Mouse (Mus musculus) stomach, embryonic 14.5 days (tissue): Measurements from ENCODE around the gene Uprt. TPM values are rescaled to one million over a fixed set of nuclear protein-coding genes. Genes with fewer than 3 reads are reported as not detected.

Experiments
- ATAC-seq: fragments of 200-750 bp; cut with Nextera tagmentation; 2 replicates; pipeline ENCODE4 v1.8.0; 2017; ENCODE audit warnings: low read depth, moderate TSS enrichment; ENCODE audit not compliant: insufficient number of reproducible peaks, insufficient read depth, low FRiP score
- H3K27ac ChIP-seq: fragments of 300-500 bp; sonication (generic); 2 replicates; pipeline ENCODE4 v1.5.1; 2014; ENCODE audit warnings: mild to moderate bottlenecking, low read length, moderate library complexity, mixed read lengths
- H3K27me3 ChIP-seq: fragments of 300-500 bp; sonication (generic); 2 replicates; pipeline ENCODE4 v1.6.1; 2014; ENCODE audit warnings: low read length, control low read depth, mixed read lengths; ENCODE audit not compliant: control insufficient read depth, insufficient read depth
- H3K36me3 ChIP-seq: fragments of 300-500 bp; sonication (generic); 2 replicates; pipeline ENCODE4 v1.6.1; 2014; ENCODE audit warnings: mild to moderate bottlenecking, control low read depth, low read length, moderate library complexity, mixed read lengths; ENCODE audit not compliant: control insufficient read depth, insufficient read depth
- H3K4me1 ChIP-seq: fragments of 300-500 bp; sonication (generic); 2 replicates; pipeline ENCODE4 v1.6.1; 2014; ENCODE audit warnings: low read length, control low read depth, mixed read lengths; ENCODE audit not compliant: control insufficient read depth, insufficient read depth
- H3K4me2 ChIP-seq: fragments of 300-500 bp; sonication (generic); replicated peaks from 2 replicates; pipeline ENCODE4 v1.6.1; 2014; ENCODE audit warnings: low read depth, low read length, control low read depth
- H3K4me3 ChIP-seq: fragments of 300-500 bp; sonication (generic); 2 replicates; pipeline ENCODE4 v1.5.1; 2014; ENCODE audit warnings: low read depth, low read length, control low read depth
- H3K9ac ChIP-seq: fragments of 300-500 bp; sonication (generic); replicated peaks from 2 replicates; pipeline ENCODE4 v1.6.1; 2014; ENCODE audit warnings: low read depth, mild to moderate bottlenecking, control low read depth, low read length, moderate library complexity, mixed read lengths
- H3K9me3 ChIP-seq: fragments of 300-500 bp; sonication (generic); 2 replicates; pipeline ENCODE4 v1.6.1; 2016; ENCODE audit warnings: low read depth, low read length, control low read depth; ENCODE audit not compliant: control insufficient read depth
- WGBS: fragments of 180-500 bp; shearing (Covaris S2); extraction: QIAGEN DNeasy Blood & Tissue Kit; methylation state at CpG from one replicate; pipeline ENCODE4 v1.1.7; 2014; 5-methylcytosine and 5-hydroxymethylcytosine counted together
- polyA plus RNA-seq: library from polyadenylated mRNA; unstranded; fragments of >200 nt; fragmentation: Nextera tagmentation; extraction: Ambion mirVana; gene quantifications from 2 replicates; pipeline ENCODE4 v1.2.1, GENCODE M21; 2014

Gene Uprt
- polyA plus RNA-seq, 1 experiment from 2014 or later = 3.4 TPM

GRCm38 (mm10) chrX:104488036-104488435, 5.4 kb downstream of the Uprt start:
- Histone ChIP-seq H3K36me3 (no peaks in the 10 kb centered on the region), H3K4me1 (no peaks in the 10 kb centered on the region), H3K4me2 (no peak overlapping the region), H3K27ac (no peak overlapping the region), H3K4me3 (no peak overlapping the region), H3K9ac (no peak overlapping the region), H3K27me3 (no peaks in the 10 kb centered on the region), H3K9me3 (no peaks in the 10 kb centered on the region)
- no peak for ATAC-seq
- WGBS = 75% methylated on average over 3 of the region's 3 CpGs

DNA sequence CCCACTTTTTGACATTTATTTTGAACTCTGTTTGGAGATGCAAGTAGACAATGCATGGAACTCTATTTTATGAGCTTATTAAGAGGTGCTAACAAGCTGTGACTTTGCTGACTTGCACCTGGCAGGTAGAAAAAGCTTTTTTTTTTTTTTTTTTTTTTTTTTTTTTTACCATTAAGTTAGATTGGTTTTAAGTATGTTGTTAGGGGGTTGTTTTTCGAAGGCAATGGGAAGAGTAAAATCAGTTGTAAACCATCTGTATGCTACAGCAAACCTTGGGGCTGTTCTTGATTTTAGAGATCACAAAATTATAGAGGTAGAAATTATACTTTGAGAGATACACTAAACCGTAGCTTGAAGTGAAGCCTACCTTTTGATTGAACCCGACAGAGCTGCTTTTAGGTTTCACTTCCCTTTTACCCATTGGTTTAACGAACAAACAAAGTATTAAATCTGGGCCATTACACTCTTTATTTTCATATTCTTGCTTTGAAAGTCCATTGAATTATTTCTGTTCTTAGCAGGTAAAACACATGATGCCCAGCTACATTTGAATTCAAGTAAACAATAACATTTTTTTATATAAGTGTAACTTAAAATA, 6.4 kb downstream of the Uprt start:
- Histone ChIP-seq H3K4me1 (no peaks in the 10 kb centered on the region), H3K9me3 (no peaks in the 10 kb centered on the region), H3K27me3 (no peaks in the 10 kb centered on the region), H3K4me2 (no peak overlapping the region), H3K9ac (no peak overlapping the region), H3K36me3 (no peaks in the 10 kb centered on the region), H3K4me3 (no peak overlapping the region), H3K27ac (no peak overlapping the region)
- 87% methylated on average over 4 of the region's 4 CpGs for WGBS
- ATAC-seq = no peak

- Histone ChIP-seq H3K4me2 (no peak overlapping the region), H3K9ac (no peak overlapping the region), H3K27me3 (no peaks in the 10 kb centered on the region), H3K9me3 (no peaks in the 10 kb centered on the region), H3K4me1 (no peaks in the 10 kb centered on the region), H3K27ac (no peak overlapping the region), H3K4me3 (no peak overlapping the region), H3K36me3 (no peaks in the 10 kb centered on the region)
- no peak for ATAC-seq
- WGBS = 60% methylated on average over 4 of the region's 4 CpGs
Measured at GRCm38 (mm10) chrX:104489626-104490355, 7.2 kb downstream of the Uprt start.

GRCm38 (mm10) chrX:104501765-104502164, 19.1 kb downstream of the Uprt start:
- H3K4me1 ChIP-seq = no peaks in the 10 kb centered on the region
- ATAC-seq = no peak
- H3K4me3 ChIP-seq = no peak overlapping the region
- no peak overlapping the region for H3K4me2 ChIP-seq
- no peaks in the 10 kb centered on the region for H3K9me3 ChIP-seq
- no peaks in the 10 kb centered on the region for H3K27me3 ChIP-seq
- no peak overlapping the region for H3K27ac ChIP-seq
- WGBS = 89% methylated on average over 5 of the region's 5 CpGs
- no peaks in the 10 kb centered on the region for H3K36me3 ChIP-seq
- no peak overlapping the region for H3K9ac ChIP-seq

DNA sequence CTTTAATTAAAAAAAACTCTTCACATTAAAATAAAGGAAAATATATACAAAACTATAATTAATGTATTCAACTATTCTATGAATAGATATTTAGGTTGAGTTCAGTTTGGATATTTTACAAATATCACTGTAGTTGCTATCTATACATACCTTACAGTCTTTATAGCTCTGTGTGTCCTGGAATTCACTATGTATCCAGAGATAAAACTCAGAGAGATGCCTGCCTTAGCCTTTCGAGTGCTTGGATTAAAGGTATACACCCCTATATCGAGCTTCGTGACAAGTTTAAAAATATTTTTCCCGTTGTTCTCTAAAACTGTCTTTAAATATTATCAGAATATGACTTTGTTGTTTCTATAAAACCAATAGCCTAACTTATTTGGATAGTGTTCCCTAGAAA, 60.0 kb downstream of the Uprt start:
- H3K36me3 ChIP-seq = no peaks in the 10 kb centered on the region
- H3K4me2 ChIP-seq = no peak overlapping the region
- WGBS = 87% methylated on average over 4 of the region's 4 CpGs
- no peaks in the 10 kb centered on the region for H3K9me3 ChIP-seq
- H3K4me3 ChIP-seq = no peak overlapping the region
- no peak overlapping the region for H3K9ac ChIP-seq
- ATAC-seq = no peak
- no peak overlapping the region for H3K27ac ChIP-seq
- no peaks in the 10 kb centered on the region for H3K27me3 ChIP-seq
- H3K4me1 ChIP-seq = no peaks in the 10 kb centered on the region

DNA sequence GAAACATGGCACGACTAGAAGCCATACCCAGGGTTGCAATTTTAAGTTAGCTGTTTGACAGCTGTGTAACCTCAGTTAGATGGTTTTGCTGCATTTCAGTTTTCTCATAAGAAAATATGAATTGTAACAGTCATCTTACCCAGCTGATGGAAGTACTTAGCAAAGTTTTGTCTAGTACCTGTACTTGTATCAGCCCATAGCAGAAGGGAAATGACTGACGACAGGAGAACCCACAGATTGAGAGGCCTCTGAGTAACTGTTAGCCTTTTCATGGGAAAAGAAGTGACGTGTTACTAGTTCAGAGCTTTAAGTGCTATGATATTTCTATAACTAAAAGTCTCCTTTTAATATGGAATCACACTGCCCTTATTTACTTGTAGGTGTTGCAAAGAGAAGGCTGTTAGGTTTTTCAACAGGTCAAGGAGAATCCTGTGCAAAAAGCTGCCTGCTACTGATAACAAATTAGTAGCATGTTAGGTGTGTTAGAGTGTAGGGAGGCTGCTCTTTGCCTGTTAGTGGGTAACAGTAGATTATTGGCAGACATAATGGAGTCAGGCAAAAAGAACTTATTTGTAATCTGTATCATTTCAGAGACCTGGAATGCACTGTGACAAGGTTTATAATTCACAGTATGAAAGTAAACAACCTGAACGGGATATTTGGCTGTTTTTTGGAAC, 61.4 kb downstream of the Uprt start:
- no peak for ATAC-seq
- H3K9me3 ChIP-seq = no peaks in the 10 kb centered on the region
- no peaks in the 10 kb centered on the region for H3K36me3 ChIP-seq
- H3K27ac ChIP-seq = no peak overlapping the region
- H3K9ac ChIP-seq = no peak overlapping the region
- H3K4me1 ChIP-seq = no peaks in the 10 kb centered on the region
- no peak overlapping the region for H3K4me3 ChIP-seq
- H3K27me3 ChIP-seq = no peaks in the 10 kb centered on the region
- H3K4me2 ChIP-seq = no peak overlapping the region
- 66% methylated on average over 4 of the region's 4 CpGs for WGBS

DNA sequence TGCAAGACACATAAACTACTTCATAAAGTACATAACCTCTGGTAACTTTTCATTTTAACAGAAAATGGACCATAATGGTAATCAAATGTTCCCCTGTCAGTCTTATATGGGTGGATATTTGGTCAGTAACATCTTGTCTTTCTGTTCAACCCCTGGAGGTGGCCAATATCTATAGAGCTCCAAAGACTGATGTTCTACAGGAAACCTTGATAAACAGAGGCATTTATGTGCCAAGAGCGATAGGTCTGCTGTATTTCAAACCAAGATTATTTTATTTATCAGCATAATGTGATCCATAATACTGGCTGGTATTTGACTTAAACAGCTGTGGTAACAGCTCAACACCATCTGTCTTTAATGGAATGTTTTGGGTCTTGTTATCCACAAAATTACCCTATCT, 62.7 kb downstream of the Uprt start:
- Histone ChIP-seq H3K36me3 (no peaks in the 10 kb centered on the region), H3K9ac (no peak overlapping the region), H3K27me3 (no peaks in the 10 kb centered on the region), H3K4me3 (no peak overlapping the region), H3K27ac (no peak overlapping the region), H3K4me1 (no peaks in the 10 kb centered on the region), H3K4me2 (no peak overlapping the region), H3K9me3 (no peaks in the 10 kb centered on the region)
- no peak for ATAC-seq
- WGBS = 90% methylated on average over 1 of the region's 1 CpGs
